Mouse (Mus musculus): ENCODE results near the gene Capns1.

GRCm38 (mm10) chr7:30197592-30198129, 950 bp downstream of the Capns1 start:
- TF ChIP-seq CTCF (IDR thresholded peaks at IDR 0.05; ENCODE audit: extremely low read depth, insufficient read length, insufficient replicate concordance, low read depth, low read length) (no peak), POLR2A (IDR thresholded peaks at IDR 0.05; ENCODE audit: low read depth, low read length) (no peak)
